Mouse (Mus musculus): ENCODE measurements around the gene Rgs3. TPM values are rescaled to one million over a fixed set of nuclear protein-coding genes. Genes with fewer than 3 reads are reported as not detected.

Gene Rgs3
- polyA plus RNA-seq, 2 experiments: 3.6 to 3.9 TPM

DNA sequence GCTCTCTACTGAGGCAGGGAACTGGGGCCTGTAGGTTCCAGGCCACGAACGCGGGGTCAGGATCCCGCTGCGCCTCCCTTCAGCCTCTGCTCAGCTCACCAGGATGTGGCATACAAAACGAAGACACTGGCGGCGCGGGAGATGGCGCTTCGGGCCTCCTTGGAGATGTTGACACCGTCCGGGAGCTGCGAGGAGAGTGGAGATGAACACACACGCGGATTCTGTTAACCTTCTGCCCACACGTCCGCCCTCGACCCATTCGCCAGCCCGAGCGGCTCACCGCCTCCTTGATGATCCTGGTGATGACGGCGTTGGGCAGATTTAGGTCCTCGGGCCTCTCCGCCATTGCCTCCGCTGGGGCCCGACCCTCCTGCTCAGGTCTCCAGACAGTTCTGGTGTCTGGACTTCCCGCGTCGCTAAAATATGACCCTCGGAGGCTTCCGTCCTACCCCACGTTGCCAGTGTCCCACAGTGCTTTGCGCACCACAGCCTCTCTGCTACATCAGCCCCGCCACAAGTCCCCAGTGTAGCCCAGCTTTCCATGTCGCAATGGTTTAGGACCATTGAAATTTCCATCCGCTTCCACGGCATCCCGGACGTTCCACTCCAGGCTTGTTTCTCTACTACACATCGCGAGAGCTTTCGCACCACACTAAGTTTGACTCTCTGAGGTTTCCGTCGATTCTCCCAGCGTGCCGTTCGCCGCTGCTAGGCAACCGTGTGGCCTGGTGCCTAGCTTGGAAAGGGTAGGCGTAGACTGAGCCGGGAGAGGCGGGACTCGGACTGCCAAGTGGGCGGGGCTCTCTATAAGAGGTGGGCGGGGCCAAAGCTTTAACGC lies 34.8 kb upstream of the Rgs3 start, which contains the start of the genes Pole3 and 4933430I17Rik:
Gene Pole3, minus strand, starts transcription at position 418 of the 838 bp plus-strand sequence.
Gene 4933430I17Rik, plus strand, starts transcription at position 719 of the 838 bp plus-strand sequence.
- Histone ChIP-seq H3K4me2 (ENCODE audit: low read depth) (peak within 1 kb of the TSS; percentile 90), H3K4me1 (replicated peaks; ENCODE audit: control insufficient read depth in 2 of 2, insufficient read depth in 2 of 2, low read length in 1 of 2) (peaks cover 5 to 13% of the 10 kb centered on the region in 2 experiments), H3K4me3 (ENCODE audit: insufficient read depth in 1 of 2, low read depth in 2 of 2, low read length in 2 of 2) (peak within 1 kb of the TSS; percentile 94 to 98), H3K36me3 (replicated peaks; ENCODE audit: control insufficient read depth, insufficient read depth, low read depth) (peaks cover 8% of the 10 kb centered on the region), H3K9ac (replicated peaks) (peak within 1 kb of the TSS; percentile 95), H3K9me3 (ENCODE audit: control insufficient read depth, low read length) (no peaks in the 10 kb centered on the region), H3K27me3 (ENCODE audit: control insufficient read depth, insufficient read depth, low read length) (no peaks in the 10 kb centered on the region), H3K27ac (peak within 1 kb of the TSS; percentile 73)
- DNase-seq (ENCODE audit: low read depth in 3 of 3, low spot score in 3 of 3): peak; percentile 95 to 97 (median 95)
- peak; percentile 55 for TF ChIP-seq EP300 (IDR thresholded peaks at IDR 0.05; ENCODE audit: low read depth)
- no peak for TF ChIP-seq CTCF (IDR thresholded peaks at IDR 0.05; ENCODE audit: low read depth)
- peak; percentile 97 for ATAC-seq (ENCODE audit: insufficient read depth)
- under 1% methylated on average over 59 of the region's 59 CpGs for WGBS (ENCODE audit: insufficient replicate concordance)

DNA sequence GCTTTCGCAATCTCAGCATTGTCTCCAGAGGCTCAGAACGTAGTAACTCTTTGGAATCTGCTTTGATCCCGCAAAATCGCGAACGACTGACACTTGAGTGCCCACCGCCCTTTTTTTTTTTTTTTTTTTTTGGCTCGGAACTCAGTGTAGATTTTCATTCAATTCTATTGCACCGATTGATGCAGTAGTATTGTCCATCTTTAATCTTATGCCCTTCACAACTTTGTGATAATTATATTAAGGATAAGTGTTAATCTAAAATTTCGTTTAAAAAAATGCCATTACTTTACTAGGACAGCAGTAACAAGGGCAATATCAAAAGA lies 34.2 kb upstream of the Rgs3 start:
- peaks cover 3 to 13% of the 10 kb centered on the region in 2 experiments for H3K4me1 ChIP-seq (replicated peaks; ENCODE audit: control insufficient read depth in 2 of 2, insufficient read depth in 2 of 2, low read length in 1 of 2)
- 3% methylated on average over 10 of the region's 10 CpGs for WGBS (ENCODE audit: insufficient replicate concordance)

DNA sequence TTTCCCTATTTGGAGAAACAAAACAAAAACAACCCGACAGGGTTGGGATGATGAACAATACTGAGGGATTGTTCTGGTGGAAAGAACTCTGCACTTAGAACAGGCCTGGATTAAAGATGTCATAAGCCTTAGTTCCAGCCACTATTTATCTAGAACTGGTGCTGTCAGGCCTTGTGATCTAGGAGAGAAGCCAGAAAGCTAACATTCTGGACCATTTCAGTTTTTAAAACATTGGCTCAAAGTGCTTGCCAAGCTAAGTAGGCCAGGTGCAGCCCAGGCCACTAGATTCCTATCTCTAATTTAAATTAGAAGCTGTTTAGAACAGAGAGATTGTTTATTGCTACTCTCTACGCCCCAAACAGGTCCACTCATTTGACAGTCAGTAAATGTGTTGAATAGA lies 33.4 kb upstream of the Rgs3 start:
- Histone ChIP-seq H3K4me1 (replicated peaks; ENCODE audit: control insufficient read depth in 2 of 2, insufficient read depth in 2 of 2, low read length in 1 of 2) (peaks cover 0 to 13% of the 10 kb centered on the region in 2 experiments), H3K27me3 (ENCODE audit: control insufficient read depth, insufficient read depth, low read length) (no peaks in the 10 kb centered on the region), H3K27ac (no peak overlapping the region), H3K9ac (replicated peaks) (no peak overlapping the region), H3K9me3 (ENCODE audit: control insufficient read depth, low read length) (no peaks in the 10 kb centered on the region), H3K36me3 (replicated peaks; ENCODE audit: control insufficient read depth, insufficient read depth, low read depth) (peaks cover 8% of the 10 kb centered on the region), H3K4me2 (ENCODE audit: low read depth) (no peak overlapping the region), H3K4me3 (ENCODE audit: insufficient read depth in 1 of 2, low read depth in 2 of 2, low read length in 2 of 2) (no peak overlapping the region)
- DNase-seq (ENCODE audit: low read depth in 3 of 3, low spot score in 3 of 3): no peak
- no peak for TF ChIP-seq EP300 (IDR thresholded peaks at IDR 0.05; ENCODE audit: low read depth)
- no peak for TF ChIP-seq CTCF (IDR thresholded peaks at IDR 0.05; ENCODE audit: low read depth)
- ATAC-seq (ENCODE audit: insufficient read depth): no peak
- 51% methylated on average over 2 of the region's 2 CpGs for WGBS (ENCODE audit: insufficient replicate concordance)

More for the DNA sequence above, 34.2 kb upstream of the Rgs3 start:
- Histone ChIP-seq H3K36me3 (replicated peaks; ENCODE audit: control insufficient read depth, insufficient read depth, low read depth) (peaks cover 8% of the 10 kb centered on the region), H3K9ac (replicated peaks) (no peak overlapping the region), H3K4me2 (ENCODE audit: low read depth) (peak overlapping the region; percentile 90), H3K4me3 (ENCODE audit: insufficient read depth in 1 of 2, low read depth in 2 of 2, low read length in 2 of 2) (peak overlapping the region; percentile 28 to 98; a peak in 3 of 4 replicates), H3K9me3 (ENCODE audit: control insufficient read depth, low read length) (no peaks in the 10 kb centered on the region), H3K27me3 (ENCODE audit: control insufficient read depth, insufficient read depth, low read length) (no peaks in the 10 kb centered on the region), H3K27ac (no peak overlapping the region)
- no peak for ATAC-seq (ENCODE audit: insufficient read depth)
- TF ChIP-seq EP300 (IDR thresholded peaks at IDR 0.05; ENCODE audit: low read depth): no peak
- TF ChIP-seq CTCF (IDR thresholded peaks at IDR 0.05; ENCODE audit: low read depth): no peak
- no peak for DNase-seq (ENCODE audit: low read depth in 3 of 3, low spot score in 3 of 3)

DNA sequence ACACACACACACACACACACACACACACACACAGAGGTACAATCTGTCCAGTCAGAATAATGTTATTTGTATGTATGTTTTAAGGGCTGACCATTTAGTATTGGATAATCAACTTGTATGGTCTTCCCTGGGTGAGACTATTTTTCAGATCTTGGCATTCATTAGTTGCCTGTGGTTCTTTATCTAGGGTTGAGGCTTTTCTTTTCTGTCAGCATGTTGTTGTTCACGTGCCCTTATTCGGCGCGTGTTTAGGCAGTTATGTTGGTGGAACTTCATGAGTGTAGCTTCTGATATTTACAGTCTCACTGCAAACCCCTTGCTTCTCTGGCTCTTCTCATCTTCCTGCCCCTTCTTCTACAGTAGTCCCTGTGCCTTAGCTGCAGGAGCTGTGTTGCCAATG lies 32.0 kb upstream of the Rgs3 start:
- H3K4me3 ChIP-seq (ENCODE audit: insufficient read depth in 1 of 2, low read depth in 2 of 2, low read length in 2 of 2): no peak overlapping the region
- no peak for ATAC-seq (ENCODE audit: insufficient read depth)
- no peaks in the 10 kb centered on the region; the same call in 1 of the 2 replicates for H3K27me3 ChIP-seq (ENCODE audit: control insufficient read depth, insufficient read depth, low read length)
- 15% methylated on average over 4 of the region's 4 CpGs for WGBS (ENCODE audit: insufficient replicate concordance)
- DNase-seq (ENCODE audit: low read depth in 3 of 3, low spot score in 3 of 3): no peak
- TF ChIP-seq EP300 (IDR thresholded peaks at IDR 0.05; ENCODE audit: low read depth) (no peak), CTCF (IDR thresholded peaks at IDR 0.05; ENCODE audit: low read depth) (no peak)
- H3K36me3 ChIP-seq (replicated peaks; ENCODE audit: control insufficient read depth, insufficient read depth, low read depth): peaks cover 5% of the 10 kb centered on the region
- no peak overlapping the region for H3K27ac ChIP-seq
- H3K9me3 ChIP-seq (ENCODE audit: control insufficient read depth, low read length): no peaks in the 10 kb centered on the region
- H3K4me1 ChIP-seq (replicated peaks; ENCODE audit: control insufficient read depth in 2 of 2, insufficient read depth in 2 of 2, low read length in 1 of 2): peaks cover 0 to 11% of the 10 kb centered on the region in 2 experiments
- H3K4me2 ChIP-seq (ENCODE audit: low read depth): no peak overlapping the region
- H3K9ac ChIP-seq (replicated peaks): no peak overlapping the region

DNA sequence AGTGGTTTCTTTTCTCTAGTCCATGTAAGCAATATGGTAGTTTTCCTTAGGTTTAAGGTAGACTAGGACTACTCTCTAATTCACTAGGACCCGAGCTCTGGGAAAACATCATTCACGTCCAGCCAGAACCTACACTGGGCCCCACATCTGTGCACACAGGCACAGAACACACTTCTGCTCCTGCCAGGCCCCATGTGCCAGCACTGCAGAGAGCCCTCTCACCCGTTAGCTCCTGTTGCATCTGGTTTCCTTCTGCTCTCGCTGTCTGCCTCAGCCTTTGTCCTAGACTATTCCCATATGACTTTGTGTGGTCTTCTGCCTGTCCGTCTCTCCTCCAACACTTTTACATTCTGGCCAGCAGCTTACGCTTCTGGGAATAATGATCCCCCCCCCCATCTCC lies 25.9 kb upstream of the Rgs3 start:
- Histone ChIP-seq H3K27ac (no peak overlapping the region), H3K4me1 (replicated peaks; ENCODE audit: control insufficient read depth in 2 of 2, insufficient read depth in 2 of 2, low read length in 1 of 2) (peaks cover 0 to 4% of the 10 kb centered on the region in 2 experiments; a peak in 1 of 4 replicates), H3K4me3 (ENCODE audit: insufficient read depth in 1 of 2, low read depth in 2 of 2, low read length in 2 of 2) (no peak overlapping the region), H3K36me3 (replicated peaks; ENCODE audit: control insufficient read depth, insufficient read depth, low read depth) (no peaks in the 10 kb centered on the region), H3K4me2 (ENCODE audit: low read depth) (no peak overlapping the region), H3K27me3 (ENCODE audit: control insufficient read depth, insufficient read depth, low read length) (no peaks in the 10 kb centered on the region; the same call in 1 of the 2 replicates), H3K9ac (replicated peaks) (no peak overlapping the region), H3K9me3 (ENCODE audit: control insufficient read depth, low read length) (no peaks in the 10 kb centered on the region)
- no peak for TF ChIP-seq EP300 (IDR thresholded peaks at IDR 0.05; ENCODE audit: low read depth)
- no peak for TF ChIP-seq CTCF (IDR thresholded peaks at IDR 0.05; ENCODE audit: low read depth)
- DNase-seq (ENCODE audit: low read depth in 3 of 3, low spot score in 3 of 3) (no peak), ATAC-seq (ENCODE audit: insufficient read depth) (no peak)
- WGBS (ENCODE audit: insufficient replicate concordance): 61% methylated on average over 6 of the region's 6 CpGs
